Mouse (Mus musculus) stomach, postnatal 0 days (tissue): ENCODE measurements around the gene Nfib. TPM values are rescaled to one million over a fixed set of nuclear protein-coding genes. Genes with fewer than 3 reads are reported as not detected.

Source experiments
- ATAC-seq: fragments of 200-750 bp; cut with Nextera tagmentation; 2 replicates; pipeline ENCODE4 v1.8.0; 2017; ENCODE audit not compliant: low FRiP score, low TSS enrichment
- DNase-seq: peaks from one replicate; pipeline ENCODE4 v3.0.0-alpha.2; 2016; ENCODE audit warnings: low spot score
- H3K27ac ChIP-seq: fragments of 300-500 bp; sonication (generic); replicated peaks from 2 replicates; pipeline ENCODE4 v1.5.1; 2014; ENCODE audit warnings: mild to moderate bottlenecking, control low read depth
- H3K27me3 ChIP-seq: fragments of 300-500 bp; sonication (generic); 2 replicates; pipeline ENCODE4 v1.6.1; 2014; ENCODE audit warnings: low read length; ENCODE audit not compliant: control insufficient read depth, insufficient read depth
- H3K36me3 ChIP-seq: fragments of 300-500 bp; sonication (generic); 2 replicates; pipeline ENCODE4 v1.6.1; 2014; ENCODE audit warnings: low read length, mixed read lengths; ENCODE audit not compliant: control insufficient read depth, insufficient read depth
- H3K4me1 ChIP-seq: fragments of 300-500 bp; sonication (generic); replicated peaks from 2 replicates; pipeline ENCODE4 v1.6.1; 2014; ENCODE audit warnings: antibody characterized with exemption; ENCODE audit not compliant: control insufficient read depth, insufficient read depth
- H3K4me2 ChIP-seq: fragments of 300-500 bp; sonication (generic); replicated peaks from 2 replicates; pipeline ENCODE4 v1.6.1; 2014; ENCODE audit warnings: low read depth, mild to moderate bottlenecking, control low read depth, moderate library complexity
- H3K4me3 ChIP-seq: fragments of 300-500 bp; sonication (generic); 2 replicates; pipeline ENCODE4 v1.5.1; 2014; ENCODE audit warnings: low read depth, low read length, control low read depth
- H3K9ac ChIP-seq: fragments of 300-500 bp; sonication (generic); 2 replicates; pipeline ENCODE4 v1.6.1; 2014; ENCODE audit warnings: mild to moderate bottlenecking, low read length, control low read depth, mixed read lengths
- H3K9me3 ChIP-seq: fragments of 300-500 bp; sonication (generic); 2 replicates; pipeline ENCODE4 v1.6.1; 2016; ENCODE audit warnings: low read length; ENCODE audit not compliant: control insufficient read depth
- CTCF ChIP-seq: IDR thresholded peaks from 2 replicates; pipeline ENCODE4 v1.5.1; 2016; ENCODE audit warnings: antibody characterized with exemption, low read depth, mild to moderate bottlenecking, moderate library complexity
- EP300 ChIP-seq: optimal IDR thresholded peaks from 2 replicates; pipeline ENCODE3; 2016; ENCODE audit warnings: antibody characterized with exemption
- WGBS: fragments of 180-500 bp; shearing (Covaris S2); extraction: QIAGEN DNeasy Blood & Tissue Kit; methylation state at CpG from one replicate; pipeline ENCODE4 v1.1.7; 2014; 5-methylcytosine and 5-hydroxymethylcytosine counted together
- polyA plus RNA-seq: library from polyadenylated mRNA; unstranded; fragments of >200 nt; fragmentation: Nextera tagmentation; extraction: Ambion mirVana; gene quantifications from 2 replicates; pipeline ENCODE4 v1.2.1, GENCODE M21; 2015

The Nfib gene
- polyA plus RNA-seq, 1 experiment from 2014 or later = 19.9 TPM

- H3K9ac ChIP-seq = no peak overlapping the region
- no peak overlapping the region for H3K4me3 ChIP-seq
- no peaks in the 10 kb centered on the region for H3K36me3 ChIP-seq
- no peaks in the 10 kb centered on the region for H3K27me3 ChIP-seq
- no peaks in the 10 kb centered on the region for H3K9me3 ChIP-seq
- no peak overlapping the region for H3K4me2 ChIP-seq
- no peak overlapping the region for H3K27ac ChIP-seq
- TF ChIP-seq EP300 (no peak), CTCF (no peak)
- 77% methylated on average over 3 of the region's 3 CpGs for WGBS
- no peak for DNase-seq
- no peak for ATAC-seq
- H3K4me1 ChIP-seq = no peaks in the 10 kb centered on the region
These were observed 42.9 kb downstream of the Nfib start for GRCm38 (mm10) chr4:82662626-82663025.

- 33% methylated on average over 9 of the region's 9 CpGs for WGBS
- ATAC-seq (no peak), DNase-seq (no peak)
- Histone ChIP-seq H3K9me3 (no peaks in the 10 kb centered on the region), H3K4me2 (no peak overlapping the region), H3K9ac (no peak overlapping the region), H3K27ac (no peak overlapping the region), H3K27me3 (no peaks in the 10 kb centered on the region), H3K36me3 (no peaks in the 10 kb centered on the region), H3K4me1 (no peaks in the 10 kb centered on the region), H3K4me3 (no peak overlapping the region)
- no peak for TF ChIP-seq CTCF
- TF ChIP-seq EP300 = no peak
These were observed 43.3 kb downstream of the Nfib start for GRCm38 (mm10) chr4:82662222-82662621.

- H3K27ac ChIP-seq = no peak overlapping the region
- DNase-seq (no peak), ATAC-seq (no peak)
- H3K4me2 ChIP-seq = no peak overlapping the region
- TF ChIP-seq CTCF = no peak
- TF ChIP-seq EP300 = no peak
- H3K9me3 ChIP-seq = no peaks in the 10 kb centered on the region
- H3K36me3 ChIP-seq = no peaks in the 10 kb centered on the region
- H3K4me1 ChIP-seq = no peaks in the 10 kb centered on the region
- H3K4me3 ChIP-seq = no peak overlapping the region
- H3K9ac ChIP-seq = no peak overlapping the region
- no peaks in the 10 kb centered on the region for H3K27me3 ChIP-seq
- 89% methylated on average over 7 of the region's 7 CpGs for WGBS
These were observed 44.3 kb downstream of the Nfib start for GRCm38 (mm10) chr4:82661215-82661614.

GRCm38 (mm10) chr4:82645679-82646078, 59.9 kb downstream of the Nfib start:
- WGBS = 77% methylated on average over 5 of the region's 5 CpGs
- Histone ChIP-seq H3K36me3 (no peaks in the 10 kb centered on the region), H3K4me1 (no peaks in the 10 kb centered on the region), H3K9ac (no peak overlapping the region), H3K9me3 (no peaks in the 10 kb centered on the region), H3K4me3 (no peak overlapping the region), H3K4me2 (no peak overlapping the region), H3K27me3 (no peaks in the 10 kb centered on the region), H3K27ac (no peak overlapping the region)
- DNase-seq (no peak), ATAC-seq (no peak)
- TF ChIP-seq EP300 (no peak), CTCF (no peak)

- Histone ChIP-seq H3K9me3 (no peaks in the 10 kb centered on the region), H3K4me1 (no peaks in the 10 kb centered on the region), H3K4me3 (no peak overlapping the region), H3K9ac (no peak overlapping the region), H3K4me2 (no peak overlapping the region), H3K27ac (no peak overlapping the region), H3K27me3 (no peaks in the 10 kb centered on the region), H3K36me3 (no peaks in the 10 kb centered on the region)
- 80% methylated on average over 9 of the region's 9 CpGs for WGBS
- ATAC-seq (no peak), DNase-seq (no peak)
- TF ChIP-seq EP300 = no peak
These were observed 60.8 kb downstream of the Nfib start for GRCm38 (mm10) chr4:82644797-82645196.

DNA sequence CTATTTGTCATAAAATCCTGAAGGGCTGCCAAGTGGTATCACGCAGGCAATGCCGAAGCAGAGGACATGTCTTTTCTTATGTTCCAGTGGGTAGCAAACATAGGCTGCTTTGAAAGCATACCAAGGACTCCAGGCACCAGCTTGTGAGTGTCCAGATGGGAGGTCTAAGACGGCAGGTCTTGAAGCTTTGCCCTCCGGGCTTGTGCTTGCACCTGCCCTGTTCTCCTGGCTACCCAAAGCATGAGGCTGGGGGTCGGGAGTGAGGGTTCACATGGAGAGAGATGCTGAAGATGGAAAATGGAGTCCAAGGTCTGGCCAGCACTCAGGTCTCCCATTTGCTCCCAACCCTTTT, 61.8 kb downstream of the Nfib start:
- Histone ChIP-seq H3K9me3 (no peaks in the 10 kb centered on the region), H3K36me3 (no peaks in the 10 kb centered on the region), H3K4me2 (no peak overlapping the region), H3K4me1 (no peaks in the 10 kb centered on the region), H3K4me3 (no peak overlapping the region), H3K9ac (no peak overlapping the region), H3K27ac (no peak overlapping the region), H3K27me3 (no peaks in the 10 kb centered on the region)
- no peak for DNase-seq
- TF ChIP-seq CTCF (no peak), EP300 (no peak)
- ATAC-seq = no peak
- WGBS = 65% methylated on average over 5 of the region's 5 CpGs
